Mouse (Mus musculus) cerebellum, postnatal 10 days (tissue): ENCODE measurements around the gene Muc13.
A peak's percentile ranks its signal among the peaks of the same experiment; 100 is the strongest.

ENCODE experiments used
- DNase-seq, 2 experiments: peaks; one replicate each; pipeline ENCODE4 v3.0.0; 2021; ENCODE audit warnings: mixed read lengths in 2 of 2

Gene Muc13

GRCm38 (mm10) chr16:33793846-33794791 lies at the start of gene Muc13:
Gene Muc13 (plus strand): TSS chr16:33794037.
- DNase-seq: no peak

DNA sequence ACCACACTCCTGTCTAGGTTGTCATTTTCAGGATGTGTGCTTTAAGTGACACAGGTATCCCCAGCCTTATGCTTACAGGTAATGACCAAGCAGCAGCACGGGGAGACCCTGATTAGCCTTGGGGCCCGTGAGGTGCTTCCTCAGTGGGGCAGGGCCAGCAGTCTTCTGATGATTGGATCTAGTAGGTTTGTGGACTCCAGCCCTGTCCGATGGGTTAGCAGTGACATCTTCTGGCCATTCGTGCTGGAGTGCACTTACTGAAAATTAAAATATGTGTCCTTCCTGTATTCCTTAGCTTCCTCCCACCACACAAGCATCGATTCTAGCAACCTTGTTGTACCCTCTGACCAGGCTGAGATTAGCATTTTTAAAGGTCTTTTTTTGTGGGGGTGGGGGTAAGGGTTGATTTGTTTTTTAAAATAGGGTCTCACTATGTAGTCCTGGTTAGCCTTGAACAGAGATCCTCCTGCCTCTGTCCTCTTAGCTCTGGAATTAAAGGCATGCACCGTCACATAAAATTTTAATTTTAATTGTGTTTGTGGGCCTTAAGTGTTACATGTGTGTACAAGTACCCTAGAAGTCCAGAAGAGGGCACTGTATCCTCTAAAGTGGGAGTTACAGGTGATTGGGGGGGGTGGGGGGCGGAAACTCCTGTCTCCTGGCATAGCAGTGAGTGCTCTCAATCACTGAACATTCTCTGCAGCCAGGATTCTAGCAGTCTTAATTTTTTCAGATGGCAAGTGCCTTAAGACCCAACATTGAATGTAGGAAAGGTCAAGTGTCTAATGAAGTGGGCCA lies 49.0 kb upstream of the Muc13 start:
- peak; percentile 80 to 82 for DNase-seq

DNA sequence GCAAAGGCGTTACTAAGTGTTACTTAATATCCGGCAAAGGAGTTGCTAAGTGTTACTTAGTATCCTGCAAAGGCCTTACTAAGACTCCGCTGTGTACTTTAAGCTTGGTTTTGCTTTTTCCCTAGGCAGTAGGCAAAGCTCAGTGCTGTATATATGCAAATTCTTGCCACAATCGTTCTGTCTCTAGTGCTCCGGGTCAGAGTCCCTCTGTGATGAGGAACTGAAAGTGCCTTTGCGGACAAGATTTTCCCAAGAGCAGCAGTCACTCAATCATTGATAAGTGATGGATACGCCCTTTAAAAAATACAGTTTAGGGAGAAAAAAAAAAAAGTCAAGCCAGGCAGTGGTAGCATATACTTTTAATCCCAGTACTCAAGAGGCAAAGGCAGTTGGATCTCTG lies 48.4 kb upstream of the Muc13 start:
- DNase-seq: no peak

DNA sequence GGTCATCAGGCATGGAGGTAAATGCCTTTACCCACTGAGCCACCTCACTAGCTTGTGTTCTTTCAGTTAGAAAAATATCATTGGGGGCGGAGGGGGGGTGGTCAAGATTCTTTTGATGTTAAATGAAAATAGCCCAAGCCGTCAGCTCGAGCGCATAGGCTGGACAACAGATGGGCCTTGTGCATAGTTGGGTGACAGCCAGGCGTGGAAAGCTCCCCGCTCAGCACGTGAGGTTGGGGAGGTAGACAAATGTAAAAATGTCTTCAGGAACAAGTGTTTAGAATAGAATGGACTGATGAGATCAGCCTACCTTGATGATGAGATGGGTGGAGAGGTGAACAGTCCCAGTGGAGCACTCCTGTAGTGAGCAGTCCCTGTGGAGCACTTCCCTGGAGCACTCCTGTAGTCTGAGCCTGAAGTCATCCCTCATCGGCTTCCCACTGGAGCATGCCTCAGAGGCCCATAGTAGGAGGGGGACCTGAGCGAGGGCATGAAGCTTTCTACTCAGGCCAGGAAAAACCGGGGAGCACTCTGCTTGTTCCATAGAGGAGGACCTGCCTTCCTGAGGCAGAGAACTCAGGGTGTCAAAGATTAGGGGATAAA lies 47.7 kb upstream of the Muc13 start:
- DNase-seq: peak; percentile 90 to 91

DNA sequence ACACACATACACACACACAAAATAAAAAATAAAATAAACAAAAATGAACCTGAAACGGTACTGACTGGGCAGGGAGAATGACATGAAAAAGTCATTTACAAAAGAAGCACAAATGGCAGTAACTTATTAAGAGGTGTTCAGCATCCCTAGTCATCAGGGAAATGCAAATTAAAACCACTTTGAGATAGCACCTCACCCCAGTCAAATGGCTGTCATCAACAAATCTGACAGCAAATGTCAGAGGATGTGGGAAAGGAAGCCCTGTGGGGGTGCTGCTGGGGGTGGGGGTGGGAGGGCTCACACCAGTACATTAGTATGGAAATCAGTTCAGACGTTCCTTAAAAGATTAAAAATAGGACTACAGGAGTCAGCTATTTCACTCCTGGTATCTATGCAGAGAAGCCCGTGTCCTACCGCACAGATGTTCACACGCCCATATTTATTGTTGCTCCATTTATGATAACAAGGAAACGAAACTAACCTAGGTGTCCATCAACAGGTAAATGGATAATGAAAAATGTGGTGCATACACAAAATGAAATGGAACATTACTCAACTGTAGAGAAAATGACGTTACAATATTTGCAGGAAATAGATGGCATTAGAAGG lies 46.4 kb upstream of the Muc13 start:
- DNase-seq: no peak

DNA sequence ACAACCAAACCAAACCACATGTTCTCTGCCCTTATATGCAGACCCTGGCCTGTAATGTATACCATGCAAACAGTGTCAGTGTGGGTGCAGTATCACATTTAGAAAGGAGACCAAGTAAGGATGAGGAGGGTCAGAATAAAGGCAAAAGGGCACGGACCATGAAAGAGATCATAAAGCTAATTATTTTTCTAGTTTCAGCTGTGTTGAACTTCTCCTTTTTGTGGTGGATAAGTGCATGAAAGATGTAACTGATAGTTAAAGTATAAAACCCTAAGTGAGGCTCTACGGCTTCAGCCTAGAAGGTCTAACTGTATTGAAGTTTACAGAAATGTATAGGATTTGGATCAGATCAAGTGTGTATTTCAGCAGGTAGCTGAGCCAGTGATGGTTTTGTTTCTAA lies 45.8 kb upstream of the Muc13 start:
- no peak for DNase-seq

DNA sequence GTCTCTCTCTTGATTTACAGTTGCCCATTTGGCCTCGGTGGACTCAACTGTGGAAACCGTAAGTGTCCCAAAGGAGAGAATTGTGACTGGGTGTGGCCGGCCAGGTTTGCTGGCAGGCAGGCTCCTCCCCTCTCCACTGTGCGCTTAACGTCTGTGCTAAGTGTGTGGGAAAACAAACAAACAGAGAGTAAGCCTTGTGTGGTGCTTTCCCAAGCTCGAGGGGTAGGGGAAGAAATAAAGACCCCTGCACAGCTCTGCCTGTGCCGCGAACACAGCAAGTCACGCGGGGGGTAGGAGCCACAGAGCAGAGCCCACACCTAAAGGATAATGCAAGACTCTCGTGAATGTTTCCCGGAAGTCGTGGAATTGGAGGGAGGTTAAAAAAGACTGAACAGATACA lies 42.7 kb upstream of the Muc13 start:
- DNase-seq: no peak

DNA sequence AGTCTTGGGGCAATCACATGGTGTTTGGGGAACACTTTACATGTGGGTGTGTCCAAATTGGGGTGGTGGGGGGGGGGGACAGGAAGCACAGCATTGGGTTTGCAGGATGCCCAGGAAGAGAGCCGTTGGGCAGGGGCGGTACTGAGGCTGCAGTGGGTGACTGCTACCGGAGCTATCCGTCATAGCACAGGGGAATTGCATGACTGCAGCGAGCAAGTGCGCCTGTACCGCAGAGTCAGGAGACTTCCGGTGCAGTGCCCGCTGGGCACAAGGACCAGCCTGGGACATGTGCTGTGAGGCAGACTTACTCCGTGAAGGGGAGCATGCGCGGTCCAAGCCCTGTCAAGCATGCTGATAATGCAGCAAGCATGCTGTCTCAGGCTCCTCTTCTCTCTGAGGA lies 42.2 kb upstream of the Muc13 start:
- no peak for DNase-seq

GRCm38 (mm10) chr16:33752904-33753578 lies 40.8 kb upstream of the Muc13 start:
- no peak for DNase-seq

GRCm38 (mm10) chr16:33755293-33755692 lies 38.5 kb upstream of the Muc13 start:
- no peak for DNase-seq

- DNase-seq: no peak
Measured at GRCm38 (mm10) chr16:33755961-33756360, 37.9 kb upstream of the Muc13 start.

- DNase-seq: peak; percentile 81 to 86
Measured at GRCm38 (mm10) chr16:33756396-33756795, 37.4 kb upstream of the Muc13 start.

- DNase-seq: no peak
Measured at GRCm38 (mm10) chr16:33759207-33759606, 34.6 kb upstream of the Muc13 start.

DNA sequence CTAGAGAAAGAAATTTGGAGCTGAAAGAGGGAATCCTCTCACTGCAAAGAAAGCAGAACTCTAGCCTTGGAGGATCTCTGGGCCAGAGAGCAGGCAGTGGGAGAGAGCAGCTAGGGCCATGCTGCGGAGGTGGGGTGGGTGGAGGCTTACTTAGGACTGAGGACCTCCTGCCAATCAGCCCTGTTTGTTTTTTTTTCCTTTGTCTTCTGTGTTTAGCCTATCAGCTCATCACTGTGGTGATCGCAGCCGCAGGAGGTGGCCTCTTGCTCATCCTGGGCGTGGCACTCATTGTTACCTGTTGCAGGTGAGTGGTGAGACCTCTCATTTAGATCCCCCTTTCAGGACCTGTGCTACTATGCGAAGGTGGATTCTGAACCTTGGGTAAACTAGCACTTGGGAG lies 33.3 kb upstream of the Muc13 start:
- no peak for DNase-seq

DNA sequence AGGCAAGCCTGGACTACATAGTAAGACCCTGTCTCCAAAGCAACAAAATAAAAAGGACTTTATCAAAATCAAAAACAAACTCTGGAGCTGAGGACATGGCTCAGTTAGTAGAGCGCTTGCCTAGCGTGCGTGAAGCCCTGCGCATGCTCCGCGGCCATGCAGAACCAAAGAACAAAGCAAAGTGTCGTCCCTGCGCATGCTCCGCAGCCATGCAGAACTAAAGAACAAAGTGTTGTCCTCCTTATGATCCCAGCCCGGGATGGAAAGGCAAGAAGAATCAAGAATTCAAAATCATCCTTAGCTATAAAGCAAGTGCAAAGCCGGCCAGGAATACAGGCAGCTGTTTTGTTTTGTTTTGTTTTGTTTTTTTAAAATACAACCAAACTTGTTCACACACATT lies 32.8 kb upstream of the Muc13 start:
- DNase-seq: no peak

- no peak for DNase-seq
Measured at GRCm38 (mm10) chr16:33764501-33765193, 29.2 kb upstream of the Muc13 start.

- no peak for DNase-seq
Measured at GRCm38 (mm10) chr16:33765477-33765876, 28.4 kb upstream of the Muc13 start.

DNA sequence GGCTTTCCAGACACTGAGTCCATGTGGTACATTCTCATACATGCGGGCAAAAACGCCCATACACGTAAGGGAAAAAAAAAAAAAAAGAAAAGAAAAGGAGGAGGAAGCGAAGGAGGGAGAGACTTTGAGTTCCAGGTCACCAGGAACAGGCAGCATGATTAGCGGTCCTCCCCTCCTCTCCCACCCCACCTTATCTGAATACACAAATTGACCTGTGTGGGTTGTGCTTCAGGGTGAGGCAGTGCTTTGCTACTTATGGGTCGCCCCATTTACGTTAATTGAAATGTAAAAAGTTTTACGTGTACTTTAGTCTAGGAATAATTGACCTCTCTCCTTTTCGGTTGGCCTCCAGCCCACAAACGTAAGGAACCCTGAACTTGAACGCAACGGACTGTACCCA lies 27.5 kb upstream of the Muc13 start:
- no peak for DNase-seq

- no peak for DNase-seq
Measured at GRCm38 (mm10) chr16:33766757-33767156, 27.1 kb upstream of the Muc13 start.

DNA sequence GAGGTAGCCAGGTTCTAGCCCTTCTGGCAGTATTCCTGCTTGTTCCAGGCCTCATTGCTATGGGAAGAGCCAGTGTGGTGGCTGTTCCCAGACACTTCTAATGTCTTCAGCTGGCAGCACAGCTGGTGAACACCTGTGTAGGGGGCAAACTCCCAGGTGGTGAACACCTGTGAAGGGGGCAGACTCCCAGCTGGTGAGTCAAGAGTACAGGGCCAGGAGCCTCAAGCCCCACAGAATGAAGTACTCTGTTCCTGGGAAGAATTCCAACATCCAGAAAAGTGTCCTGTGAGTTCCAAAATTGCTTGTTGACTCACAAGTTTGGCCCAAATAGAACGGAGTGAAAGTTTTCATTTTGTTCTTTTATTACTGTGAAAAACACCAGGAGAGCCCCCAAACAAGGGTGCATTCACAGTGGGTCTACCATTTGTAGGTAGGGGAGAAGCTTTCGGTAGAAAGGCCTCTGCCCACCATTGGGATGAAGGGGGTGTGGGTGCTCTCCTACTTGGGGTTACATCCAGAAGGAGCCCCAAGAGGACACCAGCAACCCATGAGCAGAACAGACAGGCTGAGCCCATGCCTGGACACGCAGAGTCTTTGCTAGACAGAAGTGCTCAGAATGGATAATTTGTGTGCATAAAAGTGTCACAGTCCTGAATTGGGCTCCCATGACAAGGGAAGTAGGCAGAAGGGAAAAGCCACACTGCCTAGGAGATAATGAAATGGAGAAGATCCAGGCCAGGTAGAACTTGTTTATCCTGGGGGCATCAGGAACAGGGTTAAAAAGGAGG lies 25.2 kb upstream of the Muc13 start:
- no peak for DNase-seq

DNA sequence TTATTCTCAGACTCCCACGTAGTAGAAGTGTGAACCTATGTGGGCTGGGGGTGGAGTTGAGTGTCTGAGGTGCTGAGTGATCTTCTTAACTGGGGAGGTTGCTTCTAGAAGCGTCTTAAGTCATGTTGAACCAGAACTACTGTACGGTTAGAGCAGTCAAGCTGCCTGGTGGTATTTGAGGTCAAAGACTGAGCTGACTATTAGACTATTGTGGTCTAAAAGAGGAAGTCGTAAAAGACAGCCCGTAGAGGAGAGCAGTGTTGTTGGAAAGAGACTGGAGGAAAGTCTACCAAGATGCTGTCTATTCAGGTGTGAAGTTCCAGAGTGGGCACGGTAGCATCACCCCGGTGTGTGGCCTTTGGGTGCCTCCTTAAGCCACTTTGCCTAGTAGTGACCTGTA lies 24.0 kb upstream of the Muc13 start:
- no peak for DNase-seq
